Mouse (Mus musculus) embryonic facial prominence, embryonic 12.5 days (tissue): ENCODE measurements around the gene App. TPM values are rescaled to one million over a fixed set of nuclear protein-coding genes. Genes with fewer than 3 reads are reported as not detected.

Source experiments
- ATAC-seq: fragments of 200-750 bp; cut with Nextera tagmentation; 2 replicates; pipeline ENCODE4 v1.8.0; 2017; ENCODE audit not compliant: insufficient number of reproducible peaks, insufficient read depth, low FRiP score, low TSS enrichment
- H3K27ac ChIP-seq: fragments of 300-500 bp; sonication (generic); 2 replicates; pipeline ENCODE4 v1.5.1; 2016; ENCODE audit warnings: mild to moderate bottlenecking
- H3K27me3 ChIP-seq: fragments of 300-500 bp; sonication (generic); 2 replicates; pipeline ENCODE4 v1.6.1; 2016; ENCODE audit warnings: mild to moderate bottlenecking, moderate library complexity
- H3K36me3 ChIP-seq: fragments of 300-500 bp; sonication (generic); 2 replicates; pipeline ENCODE4 v1.6.1; 2016; ENCODE audit warnings: mild to moderate bottlenecking
- H3K4me1 ChIP-seq: fragments of 300-500 bp; sonication (generic); 2 replicates; pipeline ENCODE4 v1.6.1; 2016
- H3K4me2 ChIP-seq: fragments of 300-500 bp; sonication (generic); replicated peaks from 2 replicates; pipeline ENCODE4 v1.6.1; 2016; ENCODE audit warnings: mild to moderate bottlenecking, moderate library complexity
- H3K4me3 ChIP-seq: fragments of 300-500 bp; sonication (generic); 2 replicates; pipeline ENCODE4 v1.5.1; 2016; ENCODE audit warnings: mild to moderate bottlenecking
- H3K9ac ChIP-seq: fragments of 300-500 bp; sonication (generic); 2 replicates; pipeline ENCODE4 v1.6.1; 2016; ENCODE audit warnings: mild to moderate bottlenecking, moderate library complexity
- H3K9me3 ChIP-seq: fragments of 300-500 bp; sonication (generic); 2 replicates; pipeline ENCODE4 v1.6.1; 2016; ENCODE audit warnings: mild to moderate bottlenecking, moderate library complexity
- WGBS: fragments of 180-500 bp; shearing (Covaris S2); methylation state at CpG from one replicate; pipeline ENCODE4 v1.1.7; 2016; 5-methylcytosine and 5-hydroxymethylcytosine counted together
- polyA plus RNA-seq: library from polyadenylated mRNA; unstranded; fragments of >200 nt; fragmentation: Nextera tagmentation; extraction: Ambion mirVana; gene quantifications from 2 replicates; pipeline ENCODE4 v1.2.1, GENCODE M21; 2016

App gene
- polyA plus RNA-seq, 1 experiment from 2014 or later, result 224 TPM

DNA sequence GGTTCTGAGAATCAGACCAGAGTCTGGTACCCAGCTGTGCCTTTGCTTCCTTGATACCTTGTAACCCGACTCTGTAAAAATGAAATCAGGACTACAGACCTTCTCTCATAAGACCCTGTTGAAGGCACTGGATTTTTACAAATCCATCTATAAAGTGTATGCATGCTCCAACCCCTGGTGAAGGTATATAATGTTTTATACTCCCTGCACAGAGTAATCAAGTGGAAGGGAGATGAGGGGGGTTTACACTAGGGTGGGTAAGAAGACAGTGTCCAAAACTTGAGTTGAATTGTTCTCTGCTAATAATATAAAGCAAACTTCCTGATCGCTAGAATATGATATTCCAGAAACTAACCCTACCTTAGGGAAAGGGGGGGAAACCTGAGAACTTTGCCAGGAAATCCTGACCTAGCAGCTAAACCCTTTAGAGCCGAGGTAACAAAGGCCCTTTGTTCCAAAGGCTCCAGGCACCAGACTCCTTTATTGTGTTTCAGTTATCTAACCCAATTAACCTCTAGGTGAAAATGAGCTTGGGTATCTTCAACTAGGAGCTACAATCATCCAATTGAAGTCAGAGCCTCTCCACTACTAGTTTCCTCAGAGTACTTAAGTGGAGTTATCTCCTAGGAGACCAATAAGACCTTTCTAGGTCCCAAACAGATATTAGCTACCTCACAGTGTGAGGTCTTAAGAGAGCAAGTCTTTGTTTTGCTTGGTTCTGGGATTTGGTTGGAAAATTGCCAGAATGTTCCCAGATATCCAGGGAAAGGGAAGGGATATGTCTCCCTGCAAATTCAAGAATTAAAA, 132.2 kb downstream of the App start:
- H3K9ac ChIP-seq, result no peak overlapping the region
- 0 out of 2 replicates have a peak, but pooled peaks cover 10% of the 10 kb centered on the region for H3K4me1 ChIP-seq
- H3K27me3 ChIP-seq, result no peaks in the 10 kb centered on the region
- WGBS, result 25% methylated on average over 3 of the region's 3 CpGs
- H3K36me3 ChIP-seq, result peaks cover 22% of the 10 kb centered on the region
- H3K4me2 ChIP-seq, result no peak overlapping the region
- H3K27ac ChIP-seq, result peak overlapping the region; percentile 64
- H3K4me3 ChIP-seq, result no peak overlapping the region
- 0 out of 2 replicates have a peak, but pooled peaks have one; percentile 50 for ATAC-seq
- H3K9me3 ChIP-seq, result no peaks in the 10 kb centered on the region

DNA sequence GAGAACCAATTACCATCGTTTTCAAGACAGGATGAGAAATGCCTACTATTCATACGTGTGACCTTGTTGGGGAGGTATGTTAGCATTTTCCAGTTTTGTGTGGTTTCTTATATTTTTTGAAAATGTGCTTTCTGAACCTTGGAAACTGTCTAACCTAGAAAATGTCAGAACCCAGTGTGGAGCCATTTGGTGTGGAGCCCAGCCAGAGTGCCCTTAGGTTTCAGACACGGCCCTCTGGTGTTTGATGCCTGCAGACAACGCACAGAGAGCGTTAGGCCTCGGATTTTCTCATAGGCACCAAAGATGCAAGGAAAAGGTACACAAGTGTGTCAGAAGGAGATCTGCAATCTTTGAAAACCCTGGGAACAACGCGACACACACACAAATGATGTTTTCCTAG, 134.8 kb downstream of the App start:
- Histone ChIP-seq H3K27ac (no peak overlapping the region), H3K4me2 (no peak overlapping the region), H3K9ac (no peak overlapping the region), H3K4me1 (0 out of 2 replicates have a peak, but pooled peaks cover 10% of the 10 kb centered on the region), H3K27me3 (no peaks in the 10 kb centered on the region), H3K36me3 (peaks cover 27% of the 10 kb centered on the region), H3K9me3 (no peaks in the 10 kb centered on the region), H3K4me3 (no peak overlapping the region)
- ATAC-seq, result no peak
- 91% methylated on average over 8 of the region's 8 CpGs for WGBS

DNA sequence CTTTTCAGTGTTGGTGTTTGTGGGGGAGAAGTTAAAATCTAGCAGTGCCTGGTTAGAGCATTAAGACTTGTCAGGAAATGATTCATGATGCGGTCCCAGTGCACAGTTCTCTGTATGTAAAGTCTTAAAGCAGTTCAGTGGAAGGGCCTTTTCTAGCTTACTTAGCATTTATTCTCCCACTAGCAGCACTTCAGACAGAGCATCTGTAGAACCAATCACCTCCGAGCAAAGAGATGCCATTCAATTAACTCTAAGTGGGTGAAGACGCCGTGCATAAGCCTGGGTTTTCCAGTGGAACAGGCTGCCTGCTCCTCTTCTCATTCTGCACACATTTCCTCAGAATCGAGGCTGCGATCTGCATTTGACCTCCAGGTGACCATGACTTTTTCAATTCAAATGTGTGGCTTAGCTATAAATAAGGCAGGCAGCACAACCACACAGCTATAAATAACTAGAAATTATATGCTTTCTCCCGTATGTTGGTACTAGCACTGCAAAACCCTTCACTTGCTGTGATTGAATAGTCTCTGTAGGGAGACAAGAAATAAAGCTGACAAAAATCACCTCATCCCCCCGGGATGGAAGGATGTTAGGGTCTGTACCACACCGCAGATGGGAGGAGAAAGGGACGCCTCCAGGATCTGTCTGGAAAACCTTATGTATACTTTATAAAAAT, 135.5 kb downstream of the App start:
- Histone ChIP-seq H3K27ac (no peak overlapping the region), H3K27me3 (no peaks in the 10 kb centered on the region), H3K4me3 (no peak overlapping the region), H3K9ac (no peak overlapping the region), H3K4me2 (no peak overlapping the region), H3K9me3 (no peaks in the 10 kb centered on the region), H3K36me3 (peaks cover 22% of the 10 kb centered on the region), H3K4me1 (0 out of 2 replicates have a peak, but pooled peaks cover 10% of the 10 kb centered on the region)
- 78% methylated on average over 10 of the region's 10 CpGs for WGBS
- no peak for ATAC-seq

DNA sequence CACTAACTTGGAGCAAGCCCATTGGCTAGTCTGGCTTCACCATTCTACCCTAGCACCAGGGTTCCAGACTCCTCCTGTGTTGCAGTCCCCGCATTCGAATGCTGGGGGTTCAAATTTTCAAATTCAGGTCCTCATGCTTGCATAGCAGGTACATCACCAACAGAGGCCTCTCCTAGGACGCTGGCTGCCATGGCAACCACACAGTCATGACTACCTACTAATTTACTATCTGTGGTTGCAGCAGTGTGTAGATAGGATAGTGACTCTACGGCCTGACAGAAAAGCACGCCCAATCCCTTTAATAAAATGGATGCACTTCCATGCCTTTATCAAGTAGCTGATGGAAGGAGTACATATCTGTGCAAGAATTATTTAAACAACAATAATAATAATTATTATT, 137.8 kb downstream of the App start:
- WGBS, result 89% methylated on average over 5 of the region's 5 CpGs
- Histone ChIP-seq H3K9ac (no peak overlapping the region), H3K4me3 (no peak overlapping the region), H3K9me3 (no peaks in the 10 kb centered on the region), H3K4me1 (no peaks in the 10 kb centered on the region), H3K27ac (no peak overlapping the region), H3K4me2 (no peak overlapping the region), H3K36me3 (peaks cover 23% of the 10 kb centered on the region), H3K27me3 (no peaks in the 10 kb centered on the region)
- ATAC-seq, result no peak

DNA sequence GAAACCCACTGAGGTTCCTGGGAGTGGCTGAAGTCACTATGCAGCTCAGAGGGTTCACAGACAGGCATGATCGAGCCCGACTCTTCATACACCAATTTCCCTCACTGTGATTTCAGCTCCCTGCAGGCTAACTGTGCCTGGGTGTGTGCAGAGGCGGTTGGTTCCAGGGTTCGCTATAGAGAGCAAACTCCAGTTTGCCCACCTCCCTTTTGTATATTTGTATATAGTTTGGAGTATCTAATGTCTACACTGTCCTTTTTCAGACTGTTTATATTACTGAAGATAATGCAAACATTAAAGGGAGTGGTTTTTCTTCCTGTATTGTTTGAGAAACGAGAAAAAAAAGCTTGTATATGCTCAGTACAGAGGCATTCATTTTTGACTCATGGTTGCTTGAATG, 139.8 kb downstream of the App start:
- no peaks in the 10 kb centered on the region for H3K4me1 ChIP-seq
- H3K27ac ChIP-seq, result no peak overlapping the region
- H3K27me3 ChIP-seq, result no peaks in the 10 kb centered on the region
- no peak for ATAC-seq
- no peak overlapping the region for H3K4me3 ChIP-seq
- WGBS, result 82% methylated on average over 5 of the region's 5 CpGs
- no peaks in the 10 kb centered on the region for H3K9me3 ChIP-seq
- no peak overlapping the region for H3K4me2 ChIP-seq
- H3K9ac ChIP-seq, result no peak overlapping the region
- H3K36me3 ChIP-seq, result peaks cover 42% of the 10 kb centered on the region

DNA sequence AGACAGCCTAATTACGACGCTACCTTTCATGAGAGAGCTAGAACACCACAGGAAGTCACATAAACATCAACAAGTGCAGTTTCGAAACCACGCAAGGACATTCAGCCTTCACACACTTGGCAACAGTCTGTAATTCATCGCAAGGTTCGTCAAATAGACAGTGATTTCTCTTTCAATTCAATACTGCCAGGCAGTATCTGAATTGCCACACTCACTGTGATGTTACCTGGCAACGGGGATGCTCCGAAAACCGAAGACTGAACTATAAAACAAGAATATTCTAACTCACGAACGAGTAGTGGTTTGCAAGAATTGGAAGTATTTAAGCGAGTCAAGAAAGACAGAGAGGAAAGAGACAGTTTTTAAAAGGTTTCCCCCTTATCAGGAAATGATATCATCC, 142.8 kb downstream of the App start:
- 91% methylated on average over 12 of the region's 12 CpGs for WGBS
- no peak overlapping the region for H3K4me2 ChIP-seq
- H3K36me3 ChIP-seq, result peaks cover 44% of the 10 kb centered on the region
- no peak overlapping the region for H3K9ac ChIP-seq
- ATAC-seq, result no peak
- no peaks in the 10 kb centered on the region for H3K9me3 ChIP-seq
- no peaks in the 10 kb centered on the region for H3K4me1 ChIP-seq
- H3K4me3 ChIP-seq, result no peak overlapping the region
- no peak overlapping the region for H3K27ac ChIP-seq
- no peaks in the 10 kb centered on the region for H3K27me3 ChIP-seq

DNA sequence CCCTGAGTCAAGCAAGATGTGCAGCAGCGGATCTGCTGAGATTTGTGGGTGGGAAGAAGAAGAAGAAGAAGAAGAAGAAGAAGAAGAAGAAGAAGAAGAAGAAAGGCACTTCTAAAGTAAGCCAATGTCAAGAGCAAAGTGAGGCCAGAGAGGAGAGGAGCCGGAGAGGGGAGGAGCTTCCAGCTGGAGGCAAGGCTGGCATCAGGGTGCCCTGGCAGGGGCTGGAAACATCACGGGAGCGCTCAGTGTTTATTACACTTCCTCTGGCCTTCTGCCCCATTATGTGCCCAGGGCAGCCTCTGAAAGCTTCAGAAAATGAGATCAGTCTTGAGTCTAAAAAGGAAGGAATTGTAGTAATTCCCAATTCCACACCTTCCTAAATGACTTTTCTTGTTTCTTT, 145.2 kb downstream of the App start:
- Histone ChIP-seq H3K27ac (no peak overlapping the region), H3K9ac (no peak overlapping the region), H3K27me3 (no peaks in the 10 kb centered on the region), H3K4me3 (no peak overlapping the region), H3K9me3 (no peaks in the 10 kb centered on the region), H3K4me1 (no peaks in the 10 kb centered on the region), H3K36me3 (peaks cover 56% of the 10 kb centered on the region), H3K4me2 (no peak overlapping the region)
- no peak for ATAC-seq
- WGBS, result 81% methylated on average over 4 of the region's 4 CpGs

DNA sequence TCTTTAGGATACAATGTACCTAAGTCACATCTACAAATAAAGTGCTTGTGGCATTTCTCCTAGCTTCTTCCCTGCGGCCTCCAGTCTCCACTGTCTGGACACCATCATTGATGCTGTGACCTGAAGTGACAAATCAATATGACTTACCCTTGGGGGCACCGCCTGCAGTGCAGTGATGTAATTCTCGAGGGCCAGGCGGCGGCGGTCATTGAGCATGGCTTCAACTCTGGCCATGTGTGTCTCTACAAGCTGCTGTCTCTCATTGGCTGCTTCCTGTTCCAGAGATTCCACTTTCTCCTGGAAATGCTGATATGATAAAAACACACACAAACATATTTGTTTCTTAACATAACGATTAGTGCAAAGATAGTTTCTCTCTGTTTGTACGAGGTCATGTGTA, 148.9 kb downstream of the App start:
- 95% methylated on average over 8 of the region's 8 CpGs for WGBS
- no peaks in the 10 kb centered on the region for H3K9me3 ChIP-seq
- no peak overlapping the region for H3K27ac ChIP-seq
- no peaks in the 10 kb centered on the region for H3K4me1 ChIP-seq
- H3K9ac ChIP-seq, result no peak overlapping the region
- peaks cover 36% of the 10 kb centered on the region for H3K36me3 ChIP-seq
- H3K4me3 ChIP-seq, result no peak overlapping the region
- no peaks in the 10 kb centered on the region for H3K27me3 ChIP-seq
- no peak overlapping the region for H3K4me2 ChIP-seq
- ATAC-seq, result no peak

DNA sequence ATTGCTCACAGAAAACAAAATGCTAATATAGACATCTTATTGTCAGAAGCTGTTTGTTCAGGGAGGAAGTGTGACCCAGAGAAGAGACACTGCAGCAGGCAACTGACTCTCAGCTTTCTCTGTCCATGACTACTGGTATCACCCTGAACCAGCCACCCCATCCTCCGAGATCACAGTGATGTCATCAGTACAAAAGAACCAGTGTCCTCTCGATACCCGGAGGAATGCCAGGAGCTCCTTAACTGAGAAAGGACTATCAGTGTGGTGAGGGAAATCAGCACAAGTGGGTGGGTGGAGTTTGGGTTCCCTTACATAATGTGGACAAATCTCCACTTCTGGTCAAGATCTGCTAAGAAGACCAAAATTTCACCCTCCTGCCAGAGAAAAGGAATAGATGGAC, 150.5 kb downstream of the App start:
- no peak for ATAC-seq
- H3K27me3 ChIP-seq, result no peaks in the 10 kb centered on the region
- H3K36me3 ChIP-seq, result peaks cover 27% of the 10 kb centered on the region
- 77% methylated on average over 3 of the region's 3 CpGs for WGBS
- no peak overlapping the region for H3K4me2 ChIP-seq
- no peaks in the 10 kb centered on the region for H3K9me3 ChIP-seq
- no peak overlapping the region for H3K4me3 ChIP-seq
- no peaks in the 10 kb centered on the region for H3K4me1 ChIP-seq
- no peak overlapping the region for H3K9ac ChIP-seq
- no peak overlapping the region for H3K27ac ChIP-seq

DNA sequence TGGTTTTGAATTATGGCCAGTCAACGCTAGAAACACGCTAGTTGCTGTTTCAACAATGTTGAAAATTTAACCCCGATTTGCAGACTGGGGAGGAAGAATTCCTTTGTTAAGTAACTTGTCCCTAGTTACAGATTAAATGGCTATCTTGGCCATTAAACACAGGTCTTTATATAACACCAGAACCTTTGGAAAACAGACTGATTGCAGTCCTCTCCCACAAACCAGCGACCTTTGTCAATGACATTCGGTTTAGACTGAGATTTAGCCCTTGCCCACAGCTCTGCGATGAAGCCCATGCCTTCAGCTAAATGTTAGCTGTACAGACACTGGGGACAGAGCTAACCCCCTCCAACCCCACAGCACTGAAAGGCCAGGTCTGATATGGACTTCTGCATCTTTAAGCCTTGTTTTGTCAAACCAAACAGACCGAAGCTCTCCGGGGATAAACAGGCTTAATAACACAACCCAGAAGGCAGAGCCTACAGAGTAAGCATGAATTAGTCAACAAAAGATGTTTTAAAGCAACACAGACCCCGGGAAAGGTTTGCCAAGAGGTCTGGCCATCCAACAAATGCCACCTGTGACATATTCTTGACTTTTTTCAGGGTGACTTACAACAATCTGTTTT, 152.8 kb downstream of the App start:
- WGBS, result 85% methylated on average over 9 of the region's 9 CpGs
- no peak overlapping the region for H3K27ac ChIP-seq
- peaks cover 17% of the 10 kb centered on the region for H3K36me3 ChIP-seq
- H3K27me3 ChIP-seq, result no peaks in the 10 kb centered on the region
- H3K4me2 ChIP-seq, result no peak overlapping the region
- H3K4me3 ChIP-seq, result no peak overlapping the region
- ATAC-seq, result no peak
- no peak overlapping the region for H3K9ac ChIP-seq
- no peaks in the 10 kb centered on the region for H3K4me1 ChIP-seq
- no peaks in the 10 kb centered on the region for H3K9me3 ChIP-seq

DNA sequence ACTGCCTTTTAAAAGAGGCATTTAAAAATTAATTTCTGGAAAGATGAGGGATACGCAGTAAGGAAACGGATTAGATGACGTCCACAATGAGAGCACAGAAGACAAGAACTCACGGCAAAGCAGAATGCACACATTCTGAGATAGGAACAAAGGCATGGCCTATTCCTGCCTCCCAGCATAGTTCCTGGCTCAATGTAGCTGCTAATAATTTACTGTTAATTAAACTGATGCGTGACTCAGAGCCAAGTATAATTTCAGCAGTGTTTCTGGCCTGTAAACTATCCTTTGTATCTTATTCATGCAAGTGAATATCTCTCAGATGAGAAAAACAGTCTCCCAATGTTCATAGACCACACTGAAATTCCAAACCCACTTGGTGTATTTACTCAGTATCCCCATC, 154.3 kb downstream of the App start:
- ATAC-seq, result no peak
- no peak overlapping the region for H3K4me2 ChIP-seq
- no peaks in the 10 kb centered on the region for H3K27me3 ChIP-seq
- no peaks in the 10 kb centered on the region for H3K9me3 ChIP-seq
- H3K36me3 ChIP-seq, result peaks cover 13% of the 10 kb centered on the region
- H3K9ac ChIP-seq, result no peak overlapping the region
- H3K4me3 ChIP-seq, result no peak overlapping the region
- H3K4me1 ChIP-seq, result no peaks in the 10 kb centered on the region
- H3K27ac ChIP-seq, result no peak overlapping the region
- WGBS, result 81% methylated on average over 5 of the region's 5 CpGs

DNA sequence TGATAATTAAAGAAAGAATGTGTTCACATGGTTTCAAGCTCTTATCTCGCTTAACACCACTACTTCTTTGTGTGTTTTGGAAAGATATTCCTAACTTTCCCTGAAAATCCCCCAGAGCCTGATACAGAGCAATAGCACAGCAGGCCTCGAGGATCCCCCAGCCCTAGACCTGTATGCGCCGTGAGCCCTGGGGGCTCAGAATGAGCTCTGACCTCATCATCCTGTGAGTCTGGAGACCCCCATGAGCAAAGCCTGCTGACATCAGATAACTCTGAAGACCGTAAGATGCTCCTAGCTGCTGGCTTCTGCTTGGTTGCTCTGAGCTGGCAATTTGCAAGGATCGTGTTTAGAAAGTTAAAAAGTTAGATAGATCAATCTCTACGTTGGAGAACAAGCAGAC, 155.7 kb downstream of the App start:
- Histone ChIP-seq H3K27me3 (no peaks in the 10 kb centered on the region), H3K36me3 (peaks cover 21% of the 10 kb centered on the region), H3K4me2 (no peak overlapping the region), H3K4me1 (no peaks in the 10 kb centered on the region), H3K4me3 (no peak overlapping the region), H3K9me3 (no peaks in the 10 kb centered on the region), H3K9ac (no peak overlapping the region), H3K27ac (no peak overlapping the region)
- 76% methylated on average over 7 of the region's 7 CpGs for WGBS
- ATAC-seq, result no peak
